Mouse (Mus musculus): ENCODE measurements at regions not wholly inside any gene's neighbourhood (a gene's known extent, or its start where the extent isn't known, plus 50 kb on each side); places are given as distances from the start of the nearest gene placed in this dataset.
"Not testable (repeated sequence)": the region's sequence is repeated elsewhere in the genome, so short reads cannot be mapped to it uniquely, and the experiment has no call there.

- Histone ChIP-seq H3K27me3 (ENCODE audit: control insufficient read depth, insufficient read depth, low read length) (no peaks in the 10 kb centered on the region), H3K4me3 (ENCODE audit: low read depth, low read length) (no peak overlapping the region), H3K27ac (ENCODE audit: low read depth, low read length) (no peak overlapping the region), H3K9ac (replicated peaks; ENCODE audit: low read depth, low read length) (no peak overlapping the region), H3K4me2 (ENCODE audit: low read depth, low read length) (no peak overlapping the region), H3K4me1 (ENCODE audit: control insufficient read depth, insufficient read depth, low read length) (no peaks in the 10 kb centered on the region), H3K36me3 (ENCODE audit: control insufficient read depth, insufficient read depth, low read length) (no peaks in the 10 kb centered on the region), H3K9me3 (ENCODE audit: control insufficient read depth, low read length) (no peaks in the 10 kb centered on the region)
- ATAC-seq (ENCODE audit: low read depth), result no peak
- WGBS, result 78% methylated on average over 1 of the region's 1 CpGs
Observed at GRCm38 (mm10) chr3:113105979-113106378, 152.7 kb downstream of the Amy2a5 start.

DNA sequence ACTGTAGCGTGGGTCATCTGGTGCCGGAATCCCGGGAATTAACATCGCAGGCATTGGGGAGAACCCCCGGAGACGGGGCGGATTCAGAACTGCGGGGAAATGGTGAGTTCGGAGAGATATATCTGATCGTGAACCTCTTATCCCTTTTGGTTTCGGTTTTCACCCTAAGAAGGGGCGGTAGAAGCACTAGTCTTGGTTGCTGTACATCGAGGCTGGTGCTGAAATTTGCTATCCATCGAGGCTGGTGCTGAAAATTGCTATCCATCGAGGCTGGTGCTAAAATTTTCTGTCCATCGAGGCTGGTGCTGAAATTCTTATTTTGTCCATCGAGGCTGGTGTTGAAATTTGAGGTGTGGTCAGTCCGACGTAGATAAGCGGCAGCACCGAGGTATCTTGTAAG, 167.8 kb downstream of the Amy2a5 start:
- not testable (repeated sequence) for H3K4me3 ChIP-seq (ENCODE audit: low read depth, low read length); H3K9ac ChIP-seq (replicated peaks; ENCODE audit: low read depth, low read length); H3K27ac ChIP-seq (ENCODE audit: low read depth, low read length); ATAC-seq (ENCODE audit: low read depth); H3K4me1 ChIP-seq (ENCODE audit: control insufficient read depth, insufficient read depth, low read length); H3K27me3 ChIP-seq (ENCODE audit: control insufficient read depth, insufficient read depth, low read length); H3K4me2 ChIP-seq (ENCODE audit: low read depth, low read length); H3K9me3 ChIP-seq (ENCODE audit: control insufficient read depth, low read length); H3K36me3 ChIP-seq (ENCODE audit: control insufficient read depth, insufficient read depth, low read length)
- WGBS, result 83% methylated on average over 18 of the region's 21 CpGs

DNA sequence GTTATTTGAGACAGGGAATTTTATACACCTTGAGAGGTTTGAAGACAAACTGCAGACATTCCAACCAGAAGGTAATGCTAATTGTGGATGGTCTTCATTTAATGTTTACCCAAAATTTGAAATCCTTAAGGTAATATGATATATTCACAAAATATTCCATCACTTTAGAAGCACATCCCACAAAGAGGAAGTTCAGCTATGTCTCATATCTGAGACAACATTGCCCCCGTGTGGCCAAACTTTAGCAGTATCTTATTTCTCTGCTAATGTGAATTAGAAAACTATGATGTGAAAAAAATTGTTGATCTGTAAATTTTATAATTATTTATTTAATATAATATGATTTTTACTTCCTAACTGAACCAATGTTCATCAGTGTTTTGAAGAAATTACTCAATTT, 177.9 kb downstream of the Amy2a5 start:
- WGBS, result 0% methylated on average over 1 of the region's 1 CpGs
- no peaks in the 10 kb centered on the region for H3K9me3 ChIP-seq (ENCODE audit: control insufficient read depth, low read length)
- ATAC-seq (ENCODE audit: low read depth), result peak; percentile 56; the same call in 1 of the 2 replicates

More for the DNA sequence above, 177.9 kb downstream of the Amy2a5 start:
- H3K4me3 ChIP-seq (ENCODE audit: low read depth, low read length), result no peak overlapping the region
- no peaks in the 10 kb centered on the region for H3K36me3 ChIP-seq (ENCODE audit: control insufficient read depth, insufficient read depth, low read length)
- H3K27ac ChIP-seq (ENCODE audit: low read depth, low read length), result no peak overlapping the region
- H3K4me1 ChIP-seq (ENCODE audit: control insufficient read depth, insufficient read depth, low read length), result no peaks in the 10 kb centered on the region
- H3K9ac ChIP-seq (replicated peaks; ENCODE audit: low read depth, low read length), result no peak overlapping the region
- H3K27me3 ChIP-seq (ENCODE audit: control insufficient read depth, insufficient read depth, low read length), result no peaks in the 10 kb centered on the region
- H3K4me2 ChIP-seq (ENCODE audit: low read depth, low read length), result no peak overlapping the region
